Mouse (Mus musculus) cerebellum, adult 2 months (tissue): ENCODE results near the gene Fras1. TPM values are rescaled to one million over a fixed set of nuclear protein-coding genes. Genes with fewer than 3 reads are reported as not detected.

ENCODE experiments used
- DNase-seq, 2 experiments: peaks; one replicate each; pipeline ENCODE4 v3.0.0; 2021
- H3K27ac ChIP-seq: fragments of 200-500 bp; 2 replicates; pipeline ENCODE4 v1.5.1; 2012; ENCODE audit warnings: low read length, control low read depth, inconsistent platforms; ENCODE audit not compliant: insufficient read depth
- H3K27me3 ChIP-seq: fragments of 200-500 bp; 2 replicates; pipeline ENCODE4 v1.6.1; 2012; ENCODE audit warnings: inconsistent platforms, mild to moderate bottlenecking, low read length, moderate library complexity; ENCODE audit not compliant: control insufficient read depth, insufficient read depth
- H3K4me1 ChIP-seq: fragments of 200-500 bp; 2 replicates; pipeline ENCODE4 v1.6.1; 2011; ENCODE audit warnings: low read length; ENCODE audit not compliant: control insufficient read depth, insufficient read depth
- H3K4me3 ChIP-seq: fragments of 200-500 bp; replicated peaks from 2 replicates; pipeline ENCODE3; 2011; ENCODE audit warnings: mild to moderate bottlenecking, low read depth, low read length, control low read depth; ENCODE audit not compliant: insufficient read depth
- CTCF ChIP-seq: fragments of 200-500 bp; IDR thresholded peaks from 2 replicates; pipeline ENCODE4 v1.5.1; 2011; ENCODE audit warnings: low read depth, mild to moderate bottlenecking, control low read depth, low read length, moderate library complexity, borderline replicate concordance; ENCODE audit not compliant: insufficient read depth
- POLR2A ChIP-seq: fragments of 200-500 bp; IDR thresholded peaks from 2 replicates; pipeline ENCODE4 v1.6.1; 2011; ENCODE audit warnings: low read length, control low read depth, borderline replicate concordance; ENCODE audit not compliant: insufficient read depth
- WGBS: fragments of 180-500 bp; shearing (Covaris S2); methylation state at CpG from one replicate; pipeline ENCODE4 v1.1.7; 2018; 5-methylcytosine and 5-hydroxymethylcytosine counted together
- polyA plus RNA-seq: library from polyadenylated mRNA; depleted of rRNA; stranded (reverse); fragments of >200 nt; gene quantifications from 2 replicates; pipeline ENCODE4 v1.2.3, GENCODE M21; 2012

Gene Fras1
- polyA plus RNA-seq, 1 experiment, result 1.1 TPM

- DNase-seq, result no peak
- 95% methylated on average over 8 of the region's 8 CpGs for WGBS
- no peak overlapping the region for H3K4me3 ChIP-seq
- H3K27ac ChIP-seq, result no peak overlapping the region
- no peaks in the 10 kb centered on the region for H3K4me1 ChIP-seq
- H3K27me3 ChIP-seq, result no peaks in the 10 kb centered on the region
- TF ChIP-seq POLR2A (no peak), CTCF (no peak)
These were observed 14.6 kb downstream of the Fras1 start for GRCm38 (mm10) chr5:96388306-96388705.

GRCm38 (mm10) chr5:96389963-96390623, 16.3 kb downstream of the Fras1 start:
- Histone ChIP-seq H3K27ac (no peak overlapping the region), H3K4me1 (no peaks in the 10 kb centered on the region), H3K4me3 (no peak overlapping the region), H3K27me3 (no peaks in the 10 kb centered on the region)
- TF ChIP-seq CTCF, result no peak
- no peak for TF ChIP-seq POLR2A
- WGBS, result 74% methylated on average over 11 of the region's 11 CpGs
- DNase-seq, result no peak

DNA sequence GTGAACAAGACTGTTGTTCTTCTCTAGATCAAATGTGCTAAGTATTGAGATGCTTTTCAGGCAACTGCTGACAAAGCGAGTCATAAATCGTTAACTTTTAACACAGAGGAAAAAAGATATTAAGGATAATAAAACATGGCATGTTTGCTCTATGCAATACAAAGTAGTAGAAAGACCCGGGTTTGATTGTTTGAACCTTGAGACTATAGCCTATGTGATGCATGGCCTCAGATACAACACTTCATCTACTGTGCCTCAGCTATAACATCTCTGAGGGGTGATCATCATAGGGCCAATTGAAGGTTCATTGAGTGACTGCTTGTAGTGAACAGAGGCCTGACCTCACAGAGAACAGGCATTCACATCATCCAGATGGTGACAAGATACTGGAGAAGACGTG, 17.3 kb downstream of the Fras1 start:
- Histone ChIP-seq H3K4me3 (no peak overlapping the region), H3K27me3 (no peaks in the 10 kb centered on the region), H3K27ac (no peak overlapping the region), H3K4me1 (no peaks in the 10 kb centered on the region)
- TF ChIP-seq CTCF (no peak), POLR2A (no peak)
- 94% methylated on average over 4 of the region's 4 CpGs for WGBS
- DNase-seq, result no peak

DNA sequence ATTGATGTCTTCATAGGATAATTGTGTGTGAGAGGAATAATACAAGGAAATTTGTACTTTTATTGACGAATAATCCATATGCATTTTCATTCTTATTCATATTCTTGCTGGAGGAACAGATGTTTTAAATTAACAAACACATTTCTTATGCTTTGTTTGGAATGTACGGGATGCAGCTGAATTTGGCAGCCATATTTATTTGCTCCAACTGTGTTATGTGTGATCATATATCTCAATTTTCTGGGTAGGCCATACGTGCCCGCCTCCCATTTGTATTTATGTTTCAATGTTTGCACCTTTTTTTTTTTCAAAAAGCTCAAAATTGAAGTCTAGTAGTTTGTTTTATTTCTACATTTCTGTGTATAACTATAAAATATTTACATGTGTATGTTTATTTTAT, 21.2 kb downstream of the Fras1 start:
- no peaks in the 10 kb centered on the region for H3K4me1 ChIP-seq
- H3K27me3 ChIP-seq, result no peaks in the 10 kb centered on the region
- no peak overlapping the region for H3K27ac ChIP-seq
- TF ChIP-seq POLR2A (no peak), CTCF (no peak)
- H3K4me3 ChIP-seq, result no peak overlapping the region
- 98% methylated on average over 4 of the region's 4 CpGs for WGBS
- DNase-seq, result no peak

DNA sequence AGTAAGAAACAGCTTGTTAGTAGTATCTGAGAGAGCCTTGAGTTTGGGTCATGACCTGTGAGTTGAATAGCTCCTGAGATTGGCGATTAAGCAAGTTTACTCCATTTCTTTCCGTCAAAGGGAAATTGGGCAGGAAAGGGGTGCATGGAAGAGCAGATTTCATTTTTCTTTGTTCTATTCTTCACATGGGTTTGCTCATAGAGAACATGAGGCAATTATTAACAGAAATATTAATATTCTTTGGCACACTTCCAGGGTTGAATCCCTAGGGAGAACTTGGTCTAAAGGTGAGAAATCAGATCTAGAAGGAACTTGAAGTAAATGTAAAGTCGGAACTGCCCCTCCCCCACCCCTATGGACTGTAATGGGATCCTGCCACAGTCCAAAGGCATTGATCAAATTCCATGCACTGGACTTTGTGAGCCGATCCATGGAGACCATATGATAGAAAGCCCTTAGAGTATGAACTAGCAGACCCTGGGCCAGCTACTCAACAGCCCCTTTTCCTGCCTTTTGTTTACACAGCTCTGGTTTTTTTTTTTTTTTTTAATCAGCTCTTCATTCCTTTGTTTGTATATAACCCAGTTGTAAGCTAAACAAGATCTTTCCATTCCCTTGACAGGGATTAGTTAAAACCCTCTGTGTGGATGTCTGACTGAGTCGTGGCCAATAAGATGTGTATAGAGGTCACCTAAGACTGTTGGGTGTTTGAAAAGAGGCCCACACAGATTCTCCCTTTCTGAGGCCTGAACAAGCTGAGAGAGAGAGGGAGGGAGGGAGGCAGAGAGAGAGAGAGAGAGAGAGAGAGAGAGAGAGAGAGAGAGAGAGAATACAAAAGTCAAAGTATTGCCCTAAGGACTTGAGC, 22.3 kb downstream of the Fras1 start:
- TF ChIP-seq CTCF, result no peak
- no peak for TF ChIP-seq POLR2A
- WGBS, result 77% methylated on average over 5 of the region's 5 CpGs
- Histone ChIP-seq H3K27ac (no peak overlapping the region), H3K4me1 (no peaks in the 10 kb centered on the region), H3K27me3 (no peaks in the 10 kb centered on the region), H3K4me3 (no peak overlapping the region)
- no peak for DNase-seq

DNA sequence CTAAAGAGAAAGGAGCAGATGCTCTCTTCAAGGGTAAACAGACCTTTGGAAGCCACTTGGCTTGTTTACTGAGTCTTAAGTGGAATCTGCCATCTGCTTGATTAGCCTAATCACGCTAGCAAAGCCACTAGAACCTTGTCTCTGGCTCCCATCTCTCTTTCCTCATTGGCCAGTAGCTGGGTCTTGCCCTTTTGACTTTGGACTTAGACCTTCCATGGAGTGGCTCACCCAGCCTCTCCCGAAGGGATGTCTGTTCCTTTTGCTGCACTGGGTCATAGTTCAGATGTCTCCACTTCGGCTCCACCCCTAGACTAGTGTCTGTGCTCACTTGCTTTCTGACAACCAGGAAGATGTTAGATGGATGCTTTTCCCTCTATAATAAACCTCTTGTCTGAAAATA, 28.8 kb downstream of the Fras1 start:
- Histone ChIP-seq H3K4me1 (no peaks in the 10 kb centered on the region), H3K27me3 (no peaks in the 10 kb centered on the region), H3K27ac (no peak overlapping the region), H3K4me3 (no peak overlapping the region)
- no peak for DNase-seq
- no peak for TF ChIP-seq CTCF
- TF ChIP-seq POLR2A, result no peak
- 60% methylated on average over 3 of the region's 3 CpGs for WGBS

DNA sequence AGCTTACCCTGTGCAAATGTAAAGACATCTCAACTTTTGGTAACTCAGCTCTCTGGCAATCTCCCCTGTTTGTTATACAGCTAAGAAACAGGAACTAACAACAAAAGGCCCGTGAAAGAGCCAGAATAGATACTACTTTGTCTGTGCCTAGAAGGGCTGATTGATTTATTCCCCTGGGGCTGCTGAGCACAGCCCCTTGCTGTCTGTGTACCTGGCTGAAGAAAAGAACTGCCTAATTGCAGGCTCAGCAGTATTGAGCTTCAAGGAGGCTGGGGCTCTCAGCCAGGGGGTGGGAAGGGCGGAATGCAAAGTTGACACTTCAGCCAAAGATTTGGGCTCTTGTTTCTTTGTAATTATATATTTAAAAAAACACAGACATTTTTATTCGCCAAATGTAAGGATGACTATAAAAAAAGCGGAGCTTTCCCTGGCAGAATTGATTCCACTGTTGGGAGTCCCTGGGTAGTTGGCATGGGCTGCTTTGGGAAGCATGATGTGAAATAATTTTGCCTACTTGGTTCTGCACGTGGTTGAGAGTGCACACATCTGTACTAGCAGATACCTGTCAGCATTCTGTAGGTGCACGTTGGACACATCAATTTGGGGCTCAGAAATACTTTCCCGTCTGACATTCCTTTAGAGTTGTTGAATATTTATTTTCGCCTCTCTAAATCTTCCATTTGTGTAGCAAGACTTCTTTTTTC, 31.5 kb downstream of the Fras1 start:
- H3K27me3 ChIP-seq, result no peaks in the 10 kb centered on the region
- WGBS, result 66% methylated on average over 8 of the region's 8 CpGs
- no peaks in the 10 kb centered on the region for H3K4me1 ChIP-seq
- H3K4me3 ChIP-seq, result no peak overlapping the region
- TF ChIP-seq POLR2A (no peak), CTCF (no peak)
- H3K27ac ChIP-seq, result no peak overlapping the region
- no peak for DNase-seq
